Mouse (Mus musculus) testis, adult 2 months (tissue): Measurements from ENCODE around the gene Lrp2bp.

Experiments
- CTCF ChIP-seq: fragments of 200-500 bp; IDR thresholded peaks from 2 replicates; pipeline ENCODE4 v1.5.1; 2012; ENCODE audit warnings: low read depth, mild to moderate bottlenecking, inconsistent platforms, low read length, moderate library complexity; ENCODE audit not compliant: control insufficient read depth, insufficient read depth, insufficient replicate concordance
- POLR2A ChIP-seq: fragments of 200-500 bp; IDR thresholded peaks from 2 replicates; pipeline ENCODE4 v1.6.1; 2012; ENCODE audit warnings: low read depth, mild to moderate bottlenecking, inconsistent platforms, low read length, moderate library complexity; ENCODE audit not compliant: control insufficient read depth

DNA sequence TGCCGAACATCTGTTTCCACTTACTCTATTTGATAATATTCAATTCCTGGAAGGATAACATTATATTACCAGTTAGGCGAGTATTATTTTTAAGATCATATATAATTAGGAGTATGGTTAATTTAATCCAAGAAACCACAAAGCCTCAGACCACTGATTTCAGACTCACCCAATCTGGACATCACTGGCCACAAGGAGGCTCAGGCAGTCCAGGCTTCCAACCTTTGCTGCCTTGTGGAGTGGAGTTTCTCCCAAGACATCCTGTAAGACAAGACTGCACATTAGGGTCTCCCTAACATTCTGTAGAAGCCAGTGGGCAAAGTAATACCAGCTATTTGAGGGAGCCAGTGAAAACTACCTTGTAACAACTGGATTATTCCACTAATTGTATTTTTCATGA, 875 bp upstream of the Lrp2bp start:
- no peak for TF ChIP-seq CTCF
- TF ChIP-seq POLR2A, result no peak
